Mouse (Mus musculus): Measurements from ENCODE around the gene B3gat2.

B3gat2 gene

DNA sequence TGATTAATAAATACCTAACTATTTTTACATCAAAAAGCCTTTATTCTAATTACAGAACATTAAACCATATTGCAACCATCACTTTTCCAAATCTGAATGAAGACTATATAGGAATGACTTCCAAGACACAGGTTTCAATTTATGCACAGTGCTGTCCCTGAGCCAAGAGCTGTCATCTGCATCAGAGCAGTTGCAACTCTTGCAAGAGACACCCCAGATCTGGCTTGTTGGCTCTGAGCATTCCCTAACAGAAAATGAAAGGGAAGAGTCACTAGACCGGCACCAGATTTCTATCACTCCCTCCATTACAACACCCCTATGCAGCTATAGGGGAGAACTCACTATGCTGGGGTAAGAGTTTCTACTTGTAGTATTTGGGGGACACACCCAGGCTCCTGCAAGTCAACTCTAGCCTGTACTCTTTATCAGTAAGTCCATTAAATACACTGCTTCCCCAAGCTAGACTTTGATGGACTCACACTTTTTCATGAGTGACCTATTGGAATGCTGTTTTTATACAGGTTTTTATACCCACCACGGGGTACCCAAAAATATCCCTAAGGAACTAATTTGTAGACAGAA is 122.6 kb downstream of the B3gat2 start:
- ChIA-PET CTCF (no interaction called here), POLR2A (no interaction called here)

DNA sequence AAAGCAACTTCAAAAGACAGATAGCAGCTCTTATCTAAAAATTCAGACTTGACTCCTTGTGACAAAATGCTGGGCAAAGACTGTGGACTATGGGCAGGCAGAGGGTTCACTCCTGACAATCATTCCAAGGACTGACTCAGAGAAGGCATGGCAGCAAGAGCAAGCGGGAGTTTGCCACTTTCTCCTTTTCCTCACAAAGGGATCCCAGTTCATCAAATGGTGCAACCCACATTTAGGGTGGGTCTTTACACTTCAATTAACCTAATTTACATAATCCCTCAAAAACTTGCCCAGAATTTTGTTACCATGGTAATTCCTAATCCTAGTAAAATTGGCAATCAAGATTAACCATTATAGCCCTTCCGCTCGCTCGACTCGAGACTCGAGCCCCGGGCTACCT is 123.4 kb downstream of the B3gat2 start:
- CTCF ChIA-PET: no interaction called here
- POLR2A ChIA-PET: no interaction called here

DNA sequence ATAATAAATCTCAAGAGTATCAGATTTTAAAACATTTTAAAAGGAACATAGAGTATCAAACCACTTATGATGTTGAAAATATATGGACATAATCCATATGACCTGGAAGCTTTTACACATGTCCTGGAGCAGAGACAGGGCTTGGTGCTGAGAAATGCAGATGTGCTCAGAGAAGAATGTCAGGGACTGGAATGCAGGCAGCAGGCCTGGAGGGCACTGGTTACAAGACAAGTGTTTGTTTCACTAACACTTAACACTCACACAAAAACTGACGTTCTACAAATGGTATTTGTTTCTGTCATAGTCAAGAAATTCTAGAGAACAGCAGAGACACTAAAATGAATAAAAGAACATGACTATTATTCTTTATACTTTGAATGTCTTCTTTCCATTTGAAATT is 130.5 kb downstream of the B3gat2 start:
- ChIA-PET POLR2A (no interaction called here), CTCF (no interaction called here)
